Mouse (Mus musculus) liver, postnatal 0 days (tissue): ENCODE results near the gene Fam178b.

Experiments
- CTCF ChIP-seq: sonication (generic); IDR thresholded peaks from 2 replicates; pipeline ENCODE4 v1.5.1; 2016; ENCODE audit warnings: antibody characterized with exemption, low read depth
- EP300 ChIP-seq: IDR thresholded peaks from 2 replicates; pipeline ENCODE4 v1.6.1; 2016; ENCODE audit warnings: antibody characterized with exemption, low read depth, mild to moderate bottlenecking

- TF ChIP-seq CTCF, result no peak
- no peak for TF ChIP-seq EP300
Observed at GRCm38 (mm10) chr1:36598411-36598810, 84.6 kb downstream of the Fam178b start.
